Mouse (Mus musculus) forebrain, embryonic 11.5 days (tissue): ENCODE measurements around the gene Olfr466. TPM values are rescaled to one million over a fixed set of nuclear protein-coding genes. Genes with fewer than 3 reads are reported as not detected.
A peak's percentile ranks its signal among the peaks of the same experiment; 100 is the strongest.

Source experiments
- ATAC-seq: fragments of 200-750 bp; cut with Nextera tagmentation; replicated peaks from 2 replicates; pipeline ENCODE4 v1.8.0; 2017; ENCODE audit warnings: moderate TSS enrichment; ENCODE audit not compliant: low FRiP score
- DNase-seq: peaks from one replicate; pipeline ENCODE4 v3.0.0-alpha.2; 2017; ENCODE audit warnings: low spot score
- H3K27ac ChIP-seq: fragments of 300-500 bp; sonication (generic); 2 replicates; pipeline ENCODE4 v1.5.1; 2014; ENCODE audit warnings: low read depth, low read length
- H3K27me3 ChIP-seq: fragments of 300-500 bp; sonication (generic); 2 replicates; pipeline ENCODE4 v1.6.1; 2014; ENCODE audit warnings: mild to moderate bottlenecking, low read length, mixed read lengths; ENCODE audit not compliant: control insufficient read depth, insufficient read depth
- H3K36me3 ChIP-seq: fragments of 300-500 bp; sonication (generic); 2 replicates; pipeline ENCODE4 v1.6.1; 2014; ENCODE audit warnings: mild to moderate bottlenecking, low read length, moderate library complexity, mixed read lengths; ENCODE audit not compliant: control insufficient read depth, insufficient read depth
- H3K4me1 ChIP-seq: fragments of 300-500 bp; sonication (generic); replicated peaks from 2 replicates; pipeline ENCODE4 v1.6.1; 2014; ENCODE audit warnings: low read length, mixed read lengths; ENCODE audit not compliant: control insufficient read depth, insufficient read depth
- H3K4me2 ChIP-seq: fragments of 300-500 bp; sonication (generic); 2 replicates; pipeline ENCODE4 v1.6.1; 2014; ENCODE audit warnings: low read depth, mild to moderate bottlenecking, low read length, moderate library complexity, mixed read lengths; ENCODE audit not compliant: severe bottlenecking
- H3K4me3 ChIP-seq: fragments of 300-500 bp; sonication (generic); 2 replicates; pipeline ENCODE4 v1.5.1; 2014; ENCODE audit warnings: low read depth, low read length
- H3K9ac ChIP-seq: fragments of 300-500 bp; sonication (generic); 2 replicates; pipeline ENCODE4 v1.6.1; 2014; ENCODE audit warnings: low read length
- H3K9me3 ChIP-seq: fragments of 300-500 bp; sonication (generic); 2 replicates; pipeline ENCODE4 v1.6.1; 2016; ENCODE audit warnings: low read length, mixed read lengths; ENCODE audit not compliant: control insufficient read depth
- WGBS: fragments of 180-500 bp; shearing (Covaris S2); extraction: QIAGEN DNeasy Blood & Tissue Kit; methylation state at CpG from one replicate; pipeline ENCODE4 v1.1.7; 2014; 5-methylcytosine and 5-hydroxymethylcytosine counted together
- polyA plus RNA-seq: library from polyadenylated mRNA; unstranded; fragments of >200 nt; fragmentation: Nextera tagmentation; extraction: Ambion mirVana; gene quantifications from 2 replicates; pipeline ENCODE4 v1.2.1, GENCODE M21; 2014

Gene Olfr466
- polyA plus RNA-seq, 1 experiment from 2014 or later, result not detected

GRCm38 (mm10) chr13:65127063-65127847, 22.8 kb upstream of the Olfr466 start:
- Histone ChIP-seq H3K4me3 (no peak overlapping the region), H3K9ac (no peak overlapping the region), H3K36me3 (no peaks in the 10 kb centered on the region), H3K4me2 (no peak overlapping the region), H3K4me1 (no peaks in the 10 kb centered on the region), H3K27ac (no peak overlapping the region), H3K9me3 (no peaks in the 10 kb centered on the region), H3K27me3 (no peaks in the 10 kb centered on the region)
- ATAC-seq (no peak), DNase-seq (no peak)
- WGBS, result 64% methylated on average over 3 of the region's 3 CpGs

- WGBS, result 86% methylated on average over 4 of the region's 4 CpGs
- H3K36me3 ChIP-seq, result no peaks in the 10 kb centered on the region
Observed at GRCm38 (mm10) chr13:65137789-65138188, 12.3 kb upstream of the Olfr466 start, which contains the start of gene Olfr465-ps1. Gene Olfr465-ps1 (plus strand): TSS chr13:65138089.

GRCm38 (mm10) chr13:65174102-65174501, 24.1 kb downstream of the Olfr466 start:
- Histone ChIP-seq H3K4me1 (no peaks in the 10 kb centered on the region), H3K36me3 (no peaks in the 10 kb centered on the region), H3K4me3 (no peak overlapping the region), H3K9ac (no peak overlapping the region), H3K9me3 (no peaks in the 10 kb centered on the region), H3K4me2 (no peak overlapping the region), H3K27me3 (no peaks in the 10 kb centered on the region), H3K27ac (no peak overlapping the region)
- ATAC-seq (no peak), DNase-seq (no peak)
- 82% methylated on average over 3 of the region's 3 CpGs for WGBS

More at GRCm38 (mm10) chr13:65137789-65138188, 12.3 kb upstream of the Olfr466 start, which contains the start of gene Olfr465-ps1:
- H3K4me3 ChIP-seq, result no peak within 1 kb of the TSS
- H3K27ac ChIP-seq, result no peak within 1 kb of the TSS
- no peak within 1 kb of the TSS for H3K4me2 ChIP-seq
- DNase-seq, result no peak
- no peak for ATAC-seq
- H3K9me3 ChIP-seq, result no peaks in the 10 kb centered on the region
- no peaks in the 10 kb centered on the region for H3K4me1 ChIP-seq
- H3K27me3 ChIP-seq, result no peaks in the 10 kb centered on the region
- no peak within 1 kb of the TSS for H3K9ac ChIP-seq

DNA sequence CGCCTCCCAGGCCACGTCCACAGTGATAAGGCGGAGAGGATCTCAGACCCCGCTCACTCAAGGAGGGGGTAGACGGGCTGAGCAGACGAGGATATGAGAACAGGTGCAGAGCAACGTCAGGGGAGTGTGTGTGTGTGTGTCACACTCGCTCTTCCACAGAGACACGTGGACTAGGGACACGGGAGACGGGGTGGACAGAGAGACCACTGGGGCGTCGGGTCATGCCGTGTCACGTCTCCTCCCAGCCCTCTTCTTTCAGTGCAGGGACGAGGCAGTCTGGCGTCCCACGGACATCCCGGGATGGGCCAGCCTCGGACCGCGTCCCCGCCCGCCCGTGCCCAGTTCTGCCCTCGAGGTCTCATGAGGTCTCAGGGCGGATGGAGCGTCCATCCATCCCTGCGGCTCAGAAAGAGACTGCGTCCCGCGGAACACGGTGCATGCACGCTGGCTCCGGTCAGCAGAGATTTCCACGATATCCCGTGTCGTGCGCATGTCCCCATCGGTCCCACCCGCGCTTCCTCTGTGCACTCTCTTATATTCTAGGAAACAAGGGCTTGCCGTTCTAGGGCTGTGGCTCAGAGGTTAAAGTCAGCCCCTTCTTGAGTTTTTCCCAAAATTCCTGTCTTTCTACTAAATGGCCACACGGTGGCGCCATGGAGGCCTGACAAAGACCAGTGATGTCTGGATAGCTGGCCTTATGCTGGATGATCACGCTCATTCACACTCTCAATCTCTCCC, 25.9 kb downstream of the Olfr466 start:
- Histone ChIP-seq H3K9ac (peak overlapping the region; percentile 45), H3K27me3 (no peaks in the 10 kb centered on the region), H3K4me1 (no peaks in the 10 kb centered on the region), H3K9me3 (no peaks in the 10 kb centered on the region), H3K4me3 (peak overlapping the region; percentile 22), H3K4me2 (peak overlapping the region; percentile 54), H3K36me3 (no peaks in the 10 kb centered on the region), H3K27ac (no peak overlapping the region)
- peak; percentile 73 for ATAC-seq
- WGBS, result 22% methylated on average over 46 of the region's 46 CpGs
- DNase-seq, result peak; percentile 70

GRCm38 (mm10) chr13:65176472-65177091, 26.5 kb downstream of the Olfr466 start:
- no peak overlapping the region for H3K4me2 ChIP-seq
- H3K36me3 ChIP-seq, result no peaks in the 10 kb centered on the region
- ATAC-seq (peak; percentile 46), DNase-seq (peak; percentile 49)
- no peak overlapping the region for H3K4me3 ChIP-seq
- no peaks in the 10 kb centered on the region for H3K9me3 ChIP-seq
- H3K4me1 ChIP-seq, result no peaks in the 10 kb centered on the region
- H3K27me3 ChIP-seq, result no peaks in the 10 kb centered on the region
- no peak overlapping the region for H3K9ac ChIP-seq
- WGBS, result 54% methylated on average over 15 of the region's 15 CpGs
- no peak overlapping the region for H3K27ac ChIP-seq

- H3K4me3 ChIP-seq, result no peak overlapping the region
- H3K4me1 ChIP-seq, result no peaks in the 10 kb centered on the region
- no peaks in the 10 kb centered on the region; the same call in 1 of the 2 replicates for H3K9me3 ChIP-seq
- H3K4me2 ChIP-seq, result no peak overlapping the region
- no peaks in the 10 kb centered on the region for H3K27me3 ChIP-seq
- WGBS, result 69% methylated on average over 1 of the region's 1 CpGs
- no peak for DNase-seq
- no peak overlapping the region for H3K27ac ChIP-seq
- H3K36me3 ChIP-seq, result no peaks in the 10 kb centered on the region
- no peak overlapping the region for H3K9ac ChIP-seq
- no peak for ATAC-seq
Observed at GRCm38 (mm10) chr13:65200667-65201066, 50.6 kb downstream of the Olfr466 start.

Other genes with a start within 250 kb of the Olfr466 start
- 0.17 and 0.25 TPM in 2 replicates for gene Cntnap3, start 246.3 kb upstream of the Olfr466 start, polyA plus RNA-seq
- gene Spata31, start 232.8 kb upstream of the Olfr466 start, polyA plus RNA-seq, result not detected in 2 replicates
- not detected in 2 replicates for gene Spata31d1c, start 117.2 kb upstream of the Olfr466 start, polyA plus RNA-seq
- gene Prss47, start 97.5 kb upstream of the Olfr466 start, polyA plus RNA-seq, result not detected in 2 replicates
- 45.9 and 50.2 TPM in 2 replicates for gene Mfsd14b, start 37.3 kb upstream of the Olfr466 start, polyA plus RNA-seq
- not detected in 2 replicates for gene Olfr465-ps1, start 12.2 kb upstream of the Olfr466 start, polyA plus RNA-seq
- gene Nlrp4f, start 55.7 kb downstream of the Olfr466 start, polyA plus RNA-seq, result not detected in 2 replicates
- gene Gm10775, start 109.3 kb downstream of the Olfr466 start, polyA plus RNA-seq, result not detected in 2 replicates
- 21.7 and 22.6 TPM in 2 replicates for gene Zfp369, start 128.6 kb downstream of the Olfr466 start, polyA plus RNA-seq